Mouse (Mus musculus) spleen, adult 2 months (tissue): Measurements from ENCODE around the gene Il1a. TPM values are rescaled to one million over a fixed set of nuclear protein-coding genes. Genes with fewer than 3 reads are reported as not detected.

Experiments used
- DNase-seq, 2 experiments: peaks; one replicate each; pipeline versions ENCODE4 v3.0.0 to v3.0.0-alpha.2; 2012 to 2021; ENCODE audit warnings: low spot score in 2 of 2, low read depth in 1 of 2
- H3K27ac ChIP-seq: fragments of 200-500 bp; 2 replicates; pipeline ENCODE4 v1.5.1; 2012; ENCODE audit warnings: low read length, inconsistent platforms; ENCODE audit not compliant: insufficient read depth
- H3K27me3 ChIP-seq: fragments of 200-500 bp; 2 replicates; pipeline ENCODE4 v1.6.1; 2012; ENCODE audit warnings: mild to moderate bottlenecking, moderate library complexity, low read length, inconsistent platforms; ENCODE audit not compliant: control insufficient read depth, insufficient read depth
- H3K36me3 ChIP-seq: fragments of 200-500 bp; 2 replicates; pipeline ENCODE4 v1.6.1; 2012; ENCODE audit warnings: mild to moderate bottlenecking, low read length, inconsistent platforms; ENCODE audit not compliant: control insufficient read depth, insufficient read depth
- H3K4me1 ChIP-seq: fragments of 200-500 bp; 2 replicates; pipeline ENCODE4 v1.6.1; 2011; ENCODE audit warnings: inconsistent platforms; ENCODE audit not compliant: control insufficient read depth, insufficient read depth, insufficient read length
- H3K4me3 ChIP-seq: fragments of 200-500 bp; 2 replicates; pipeline ENCODE4 v1.5.1; 2011; ENCODE audit warnings: mild to moderate bottlenecking, inconsistent platforms; ENCODE audit not compliant: insufficient read depth, insufficient read length; ENCODE audit errors: extremely low read depth
- CTCF ChIP-seq: fragments of 200-500 bp; IDR thresholded peaks from 2 replicates; pipeline ENCODE4 v1.5.1; 2011; ENCODE audit warnings: mild to moderate bottlenecking, inconsistent platforms; ENCODE audit not compliant: insufficient read depth, insufficient read length, insufficient replicate concordance; ENCODE audit errors: extremely low read depth
- POLR2A ChIP-seq: fragments of 200-500 bp; IDR thresholded peaks from 2 replicates; pipeline ENCODE4 v1.6.1; 2011; ENCODE audit warnings: low read depth, low read length, inconsistent platforms
- WGBS: fragments of 180-500 bp; shearing (Covaris S2); methylation state at CpG from one replicate; pipeline ENCODE4 v1.1.7; 2018; 5-methylcytosine and 5-hydroxymethylcytosine counted together
- polyA plus RNA-seq: library from polyadenylated mRNA; depleted of rRNA; stranded (reverse); fragments of >200 nt; gene quantifications from 2 replicates; pipeline ENCODE4 v1.2.3, GENCODE M21; 2012

Gene Il1a
- polyA plus RNA-seq, 1 experiment = 1.3 TPM

GRCm38 (mm10) chr2:129322117-129322635 lies 12.4 kb upstream of the Il1a start:
- Histone ChIP-seq H3K27ac (no peak overlapping the region), H3K4me1 (no peaks in the 10 kb centered on the region), H3K27me3 (no peaks in the 10 kb centered on the region), H3K4me3 (no peak overlapping the region), H3K36me3 (no peaks in the 10 kb centered on the region)
- DNase-seq = no peak
- 80% methylated on average over 1 of the region's 1 CpGs for WGBS
- TF ChIP-seq POLR2A = no peak
- TF ChIP-seq CTCF = no peak

DNA sequence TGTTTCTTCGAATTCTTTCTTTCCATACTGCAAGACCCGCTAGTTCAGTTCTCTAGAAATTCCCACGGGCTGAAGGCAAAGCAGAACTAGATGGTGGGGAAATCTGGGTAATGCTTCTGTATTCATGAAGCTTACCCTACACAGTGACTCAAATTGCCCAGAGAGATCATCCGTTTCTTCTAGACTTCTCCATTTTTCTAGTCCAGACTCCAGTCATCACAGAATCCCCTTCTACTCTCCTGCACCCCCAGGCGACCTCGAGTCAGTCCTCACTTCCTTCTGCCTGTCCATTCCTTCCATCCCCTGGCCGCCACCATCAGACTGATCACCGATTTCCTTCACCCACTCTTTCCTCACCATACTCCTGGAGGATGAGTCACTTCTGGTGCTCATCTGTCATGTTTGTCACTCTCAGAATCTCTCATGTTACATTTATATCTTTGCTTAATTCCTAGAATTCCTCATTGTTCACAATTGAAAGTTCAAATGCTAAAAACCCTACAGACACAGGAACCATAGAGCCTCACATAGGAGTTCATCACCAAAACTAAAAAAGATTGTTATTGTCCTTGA lies 10.3 kb upstream of the Il1a start:
- Histone ChIP-seq H3K27ac (no peak overlapping the region), H3K4me1 (no peaks in the 10 kb centered on the region), H3K36me3 (no peaks in the 10 kb centered on the region), H3K4me3 (no peak overlapping the region), H3K27me3 (no peaks in the 10 kb centered on the region)
- TF ChIP-seq CTCF (no peak), POLR2A (no peak)
- 44% methylated on average over 8 of the region's 8 CpGs for WGBS
- no peak for DNase-seq

GRCm38 (mm10) chr2:129315831-129316230 lies 6.1 kb upstream of the Il1a start:
- H3K27ac ChIP-seq = no peak overlapping the region
- TF ChIP-seq POLR2A (no peak), CTCF (no peak)
- DNase-seq = peak in 1 of 2 experiments; percentile 29
- WGBS = 44% methylated on average over 4 of the region's 4 CpGs
- H3K27me3 ChIP-seq = no peaks in the 10 kb centered on the region
- H3K4me3 ChIP-seq = no peak overlapping the region
- H3K4me1 ChIP-seq = no peaks in the 10 kb centered on the region
- H3K36me3 ChIP-seq = no peaks in the 10 kb centered on the region

- WGBS = 80% methylated on average over 6 of the region's 6 CpGs
- Histone ChIP-seq H3K4me3 (no peak overlapping the region), H3K27me3 (no peaks in the 10 kb centered on the region), H3K27ac (no peak overlapping the region), H3K36me3 (no peaks in the 10 kb centered on the region), H3K4me1 (no peaks in the 10 kb centered on the region)
- DNase-seq = no peak
- TF ChIP-seq CTCF (no peak), POLR2A (no peak)
Measured at GRCm38 (mm10) chr2:129314880-129315279, 5.1 kb upstream of the Il1a start.

DNA sequence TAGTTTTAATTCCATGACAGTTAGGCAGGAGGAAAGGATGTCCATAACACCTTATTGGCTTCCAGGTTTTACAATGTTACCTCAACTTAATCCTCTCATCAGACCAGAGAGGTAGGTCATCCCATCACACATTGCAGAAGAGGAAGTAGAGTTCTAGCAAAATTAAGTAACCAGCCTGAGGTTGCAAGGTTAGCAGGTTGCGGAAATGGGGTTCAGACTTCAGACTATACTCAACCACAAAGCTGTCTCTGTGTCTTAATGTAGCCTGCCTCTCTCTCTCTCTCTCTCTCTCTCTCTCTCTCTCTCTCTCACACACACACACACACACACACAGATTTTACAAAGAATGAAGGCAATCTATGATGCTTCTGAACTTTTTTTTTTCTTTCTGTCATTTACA lies 4.2 kb upstream of the Il1a start:
- TF ChIP-seq CTCF (no peak), POLR2A (no peak)

GRCm38 (mm10) chr2:129306020-129306419 lies 3.8 kb downstream of the Il1a start:
- Histone ChIP-seq H3K36me3 (no peaks in the 10 kb centered on the region), H3K27ac (no peak overlapping the region), H3K27me3 (no peaks in the 10 kb centered on the region), H3K4me1 (peaks cover 2% of the 10 kb centered on the region; the same call in 1 of the 2 replicates), H3K4me3 (no peak overlapping the region)
- no peak for DNase-seq
- TF ChIP-seq POLR2A (no peak), CTCF (no peak)
- WGBS = 56% methylated on average over 4 of the region's 4 CpGs

More for the DNA sequence above, 4.2 kb upstream of the Il1a start:
- H3K4me3 ChIP-seq = no peak overlapping the region
- H3K27ac ChIP-seq = no peak overlapping the region
- no peaks in the 10 kb centered on the region for H3K27me3 ChIP-seq
- peak in 1 of 2 experiments; percentile 29 for DNase-seq
- H3K36me3 ChIP-seq = no peaks in the 10 kb centered on the region
- 33% methylated on average over 1 of the region's 1 CpGs for WGBS
- H3K4me1 ChIP-seq = no peaks in the 10 kb centered on the region

DNA sequence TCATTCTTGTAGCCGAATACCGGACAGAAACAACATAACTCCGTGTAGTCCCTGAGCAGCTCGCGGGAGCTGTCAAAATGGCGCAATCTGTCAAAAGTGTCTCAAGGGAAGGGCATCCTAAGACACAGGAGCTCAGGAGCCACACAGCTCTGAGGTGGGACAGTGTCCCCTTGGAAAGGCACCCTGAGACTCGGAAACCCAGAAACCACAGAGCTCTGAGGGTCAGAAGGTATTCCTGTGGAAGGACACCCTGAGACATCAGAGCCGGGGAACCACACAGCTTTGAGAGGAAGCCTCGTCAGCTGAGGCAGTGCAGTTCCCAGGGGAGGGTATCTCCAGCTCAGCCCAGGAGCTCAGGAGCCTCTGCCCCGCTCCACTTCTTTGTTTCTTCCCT lies 12.2 kb downstream of the Il1a start:
- 1% methylated on average over 10 of the region's 10 CpGs for WGBS
- Histone ChIP-seq H3K4me1 (peaks cover 5% of the 10 kb centered on the region; the same call in 1 of the 2 replicates), H3K4me3 (peak overlapping the region; percentile 70), H3K36me3 (no peaks in the 10 kb centered on the region), H3K27me3 (no peaks in the 10 kb centered on the region), H3K27ac (peak overlapping the region; percentile 92)
- peak; percentile 26 to 35 for DNase-seq
- TF ChIP-seq POLR2A (no peak), CTCF (no peak)
